Mouse (Mus musculus) forebrain, embryonic 10.5 days (tissue): Measurements from ENCODE around the gene Gipc1. TPM values are rescaled to one million over a fixed set of nuclear protein-coding genes. Genes with fewer than 3 reads are reported as not detected.
A peak's percentile ranks its signal among the peaks of the same experiment; 100 is the strongest.

ENCODE experiments used
- DNase-seq: peaks from one replicate; pipeline ENCODE4 v3.0.0-alpha.2; 2017; ENCODE audit warnings: low spot score; ENCODE audit errors: extremely low spot score
- H3K27ac ChIP-seq: fragments of 300-500 bp; sonication (generic); 2 replicates; pipeline ENCODE4 v1.5.1; 2016; ENCODE audit warnings: mild to moderate bottlenecking
- H3K27me3 ChIP-seq: fragments of 300-500 bp; sonication (generic); 2 replicates; pipeline ENCODE4 v1.6.1; 2016; ENCODE audit warnings: mild to moderate bottlenecking; ENCODE audit not compliant: poor library complexity, severe bottlenecking
- H3K36me3 ChIP-seq: fragments of 300-500 bp; sonication (generic); replicated peaks from 2 replicates; pipeline ENCODE4 v1.6.1; 2016; ENCODE audit warnings: mild to moderate bottlenecking, moderate library complexity
- H3K4me1 ChIP-seq: fragments of 300-500 bp; sonication (generic); 2 replicates; pipeline ENCODE4 v1.6.1; 2016
- H3K4me3 ChIP-seq: fragments of 300-500 bp; sonication (generic); 2 replicates; pipeline ENCODE4 v1.5.1; 2016; ENCODE audit warnings: mild to moderate bottlenecking, moderate library complexity
- H3K9me3 ChIP-seq: fragments of 300-500 bp; sonication (generic); 2 replicates; pipeline ENCODE4 v1.6.1; 2016; ENCODE audit warnings: mild to moderate bottlenecking, moderate library complexity
- WGBS: fragments of 180-500 bp; shearing (Covaris S2); methylation state at CpG from one replicate; pipeline ENCODE4 v1.1.7; 2016; 5-methylcytosine and 5-hydroxymethylcytosine counted together
- polyA plus RNA-seq: library from polyadenylated mRNA; unstranded; fragments of >200 nt; fragmentation: Nextera tagmentation; extraction: Ambion mirVana; gene quantifications from 2 replicates; pipeline ENCODE4 v1.2.1, GENCODE M21; 2016

Gipc1 gene
- polyA plus RNA-seq, 1 experiment from 2014 or later, result 220 TPM

- WGBS, result 91% methylated on average over 6 of the region's 6 CpGs
- peaks cover 35% of the 10 kb centered on the region for H3K4me1 ChIP-seq
- DNase-seq, result no peak
- no peak overlapping the region for H3K27ac ChIP-seq
- no peak overlapping the region for H3K4me3 ChIP-seq
- H3K27me3 ChIP-seq, result no peaks in the 10 kb centered on the region
- peaks cover 47% of the 10 kb centered on the region for H3K36me3 ChIP-seq
- H3K9me3 ChIP-seq, result peaks cover 6% of the 10 kb centered on the region; the same call in 1 of the 2 replicates
These were observed 2.2 kb downstream of the Gipc1 start for GRCm38 (mm10) chr8:83654725-83655124.

GRCm38 (mm10) chr8:83656043-83656442 is 3.6 kb downstream of the Gipc1 start:
- Histone ChIP-seq H3K4me1 (peaks cover 48% of the 10 kb centered on the region), H3K27ac (no peak overlapping the region), H3K36me3 (peaks cover 47% of the 10 kb centered on the region), H3K27me3 (no peaks in the 10 kb centered on the region), H3K4me3 (no peak overlapping the region), H3K9me3 (peaks cover 4% of the 10 kb centered on the region; the same call in 1 of the 2 replicates)
- no peak for DNase-seq
- WGBS, result 89% methylated on average over 9 of the region's 9 CpGs

DNA sequence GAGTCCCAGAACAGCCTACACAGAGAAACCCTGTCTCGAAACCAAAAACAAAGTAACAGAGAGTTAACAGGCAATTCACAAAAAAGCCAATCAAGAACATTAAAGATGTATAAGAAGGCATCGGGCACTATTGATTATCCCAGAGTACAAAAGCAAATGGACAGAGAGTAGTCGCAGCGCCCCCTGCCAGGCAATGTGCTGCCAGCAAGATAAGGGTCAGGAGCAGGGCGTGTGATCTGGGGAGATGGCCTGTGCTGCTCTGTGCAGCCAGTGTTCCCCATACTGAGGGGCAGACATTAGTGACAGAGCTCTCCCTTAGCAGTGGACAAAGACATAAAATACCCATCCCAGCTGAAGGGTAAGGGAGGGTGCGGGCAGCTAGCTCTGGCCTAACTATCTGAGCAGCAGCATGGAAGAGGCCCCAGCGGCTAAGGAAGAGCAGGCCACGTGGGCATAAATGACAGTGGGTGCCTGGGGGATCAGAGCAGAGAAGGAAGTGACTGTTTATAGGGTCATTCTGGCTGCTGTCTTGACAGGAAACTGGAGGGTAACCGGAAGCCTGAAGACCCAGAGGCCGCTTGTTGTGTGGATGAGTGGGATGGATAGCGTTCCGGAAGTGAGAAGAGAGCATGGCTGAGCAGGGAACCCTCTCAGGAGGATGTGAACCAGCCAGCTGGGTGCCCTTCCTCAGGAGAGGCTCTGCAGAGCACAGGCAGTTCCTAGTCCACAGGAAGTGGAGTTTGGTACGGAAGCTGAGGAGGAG is 4.2 kb downstream of the Gipc1 start:
- Histone ChIP-seq H3K4me1 (peaks cover 53% of the 10 kb centered on the region), H3K36me3 (peaks cover 53% of the 10 kb centered on the region), H3K27ac (peak overlapping the region; percentile 48; the same call in 1 of the 2 replicates), H3K27me3 (no peaks in the 10 kb centered on the region), H3K4me3 (no peak overlapping the region), H3K9me3 (no peaks in the 10 kb centered on the region)
- WGBS, result 84% methylated on average over 13 of the region's 13 CpGs
- no peak for DNase-seq

GRCm38 (mm10) chr8:83660545-83660944 is 8.1 kb downstream of the Gipc1 start:
- H3K4me3 ChIP-seq, result peak overlapping the region; percentile 23
- peaks cover 65% of the 10 kb centered on the region for H3K36me3 ChIP-seq
- peak overlapping the region; percentile 36 for H3K27ac ChIP-seq
- 13% methylated on average over 8 of the region's 8 CpGs for WGBS
- no peaks in the 10 kb centered on the region for H3K27me3 ChIP-seq
- H3K9me3 ChIP-seq, result no peaks in the 10 kb centered on the region
- no peak for DNase-seq
- peaks cover 60% of the 10 kb centered on the region for H3K4me1 ChIP-seq

DNA sequence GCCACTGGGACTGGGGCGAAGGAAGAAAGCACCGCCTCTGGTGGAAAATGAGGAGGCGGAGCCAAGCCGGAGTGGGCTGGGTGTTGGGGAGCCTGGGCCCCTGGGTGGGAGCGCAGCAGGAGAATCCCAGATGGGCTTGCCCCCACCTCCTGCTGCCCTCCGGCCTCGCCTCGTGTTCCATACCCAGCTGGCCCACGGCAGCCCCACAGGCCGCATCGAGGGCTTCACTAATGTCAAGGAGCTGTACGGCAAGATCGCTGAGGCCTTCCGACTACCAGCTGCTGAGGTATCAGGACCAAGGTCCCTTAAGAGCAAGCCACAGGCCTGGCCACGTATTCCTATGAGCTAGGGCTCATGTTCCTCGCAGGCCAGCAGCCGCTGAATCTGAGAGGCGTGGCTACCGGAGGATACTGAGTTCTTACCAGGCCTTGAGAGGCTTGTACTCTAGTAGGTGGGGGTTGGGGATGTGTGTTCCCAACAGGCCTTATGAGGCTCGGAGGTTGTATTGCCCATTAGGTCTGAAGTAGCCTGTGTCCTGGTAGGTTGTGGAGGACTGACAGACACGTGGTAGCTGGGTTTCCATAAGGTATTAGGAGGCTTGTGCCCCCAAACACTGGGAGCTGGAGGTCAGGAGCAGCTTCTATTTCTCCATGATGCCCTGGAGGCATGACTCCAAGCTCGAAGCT is 8.7 kb downstream of the Gipc1 start:
- peaks cover 59% of the 10 kb centered on the region for H3K36me3 ChIP-seq
- DNase-seq, result peak; percentile 31

GRCm38 (mm10) chr8:83662421-83662826 is 9.9 kb downstream of the Gipc1 start:
- H3K27ac ChIP-seq, result peak overlapping the region; percentile 36

More for the DNA sequence above, 8.7 kb downstream of the Gipc1 start:
- Histone ChIP-seq H3K27ac (peak overlapping the region; percentile 36), H3K4me3 (peak overlapping the region; percentile 23), H3K27me3 (peaks cover 1% of the 10 kb centered on the region; the same call in 1 of the 2 replicates), H3K4me1 (peaks cover 66% of the 10 kb centered on the region), H3K9me3 (no peaks in the 10 kb centered on the region)
- 17% methylated on average over 22 of the region's 22 CpGs for WGBS

GRCm38 (mm10) chr8:83664096-83664495 is 11.6 kb downstream of the Gipc1 start:
- WGBS, result 96% methylated on average over 13 of the region's 13 CpGs
- Histone ChIP-seq H3K4me1 (peaks cover 87% of the 10 kb centered on the region), H3K36me3 (peaks cover 37% of the 10 kb centered on the region), H3K27me3 (peaks cover 27% of the 10 kb centered on the region), H3K27ac (peak overlapping the region; percentile 15), H3K9me3 (no peaks in the 10 kb centered on the region), H3K4me3 (no peak overlapping the region)
- no peak for DNase-seq

More at GRCm38 (mm10) chr8:83662421-83662826, 9.9 kb downstream of the Gipc1 start:
- Histone ChIP-seq H3K9me3 (no peaks in the 10 kb centered on the region), H3K4me3 (no peak overlapping the region), H3K4me1 (peaks cover 73% of the 10 kb centered on the region), H3K36me3 (peaks cover 46% of the 10 kb centered on the region), H3K27me3 (peaks cover 14% of the 10 kb centered on the region)
- peak; percentile 86 for DNase-seq
- 9% methylated on average over 4 of the region's 4 CpGs for WGBS

- H3K9me3 ChIP-seq, result no peaks in the 10 kb centered on the region
- H3K27ac ChIP-seq, result peak overlapping the region; percentile 15
- H3K27me3 ChIP-seq, result peaks cover 31% of the 10 kb centered on the region
- H3K4me1 ChIP-seq, result peaks cover 83% of the 10 kb centered on the region
- H3K36me3 ChIP-seq, result peaks cover 45% of the 10 kb centered on the region
- no peak for DNase-seq
- 24% methylated on average over 2 of the region's 2 CpGs for WGBS
- no peak overlapping the region for H3K4me3 ChIP-seq
These were observed 12.6 kb downstream of the Gipc1 start for GRCm38 (mm10) chr8:83664931-83665625.

GRCm38 (mm10) chr8:83665969-83666865 is 13.7 kb downstream of the Gipc1 start, which contains the start of gene Ptger1:
Gene Ptger1, plus strand, starts transcription at chr8:83666678.
- WGBS, result 52% methylated on average over 14 of the region's 14 CpGs
- no peaks in the 10 kb centered on the region for H3K9me3 ChIP-seq
- no peak within 1 kb of the TSS for H3K4me3 ChIP-seq
- peaks cover 72% of the 10 kb centered on the region for H3K4me1 ChIP-seq
- no peak for DNase-seq
- peaks cover 56% of the 10 kb centered on the region for H3K36me3 ChIP-seq
- H3K27ac ChIP-seq, result peak within 1 kb of the TSS; percentile 40; the same call in 1 of the 2 replicates
- H3K27me3 ChIP-seq, result peaks cover 31% of the 10 kb centered on the region

DNA sequence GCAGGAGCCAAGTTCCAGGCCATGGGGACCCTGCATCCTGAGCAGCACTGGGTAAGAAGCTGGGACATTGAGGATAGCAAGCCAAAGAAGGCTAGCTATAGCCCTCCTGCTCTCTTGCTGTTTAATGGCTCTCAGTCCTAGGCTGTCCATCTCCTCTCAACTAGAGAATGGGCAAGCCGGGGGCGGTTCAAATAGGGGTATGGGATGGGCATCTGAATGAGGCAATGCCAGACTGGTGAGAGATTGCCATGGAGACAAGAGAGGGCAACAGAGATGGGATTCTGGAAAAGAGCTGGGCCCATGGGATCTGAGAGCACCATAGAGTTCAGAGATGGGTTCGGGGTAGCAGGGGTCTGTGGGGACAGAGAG is 14.4 kb downstream of the Gipc1 start:
- peaks cover 56% of the 10 kb centered on the region for H3K36me3 ChIP-seq
- peak overlapping the region; percentile 40; the same call in 1 of the 2 replicates for H3K27ac ChIP-seq
- WGBS, result 93% methylated on average over 3 of the region's 3 CpGs
- peaks cover 31% of the 10 kb centered on the region for H3K27me3 ChIP-seq
- no peak for DNase-seq
- no peaks in the 10 kb centered on the region for H3K9me3 ChIP-seq
- peaks cover 65% of the 10 kb centered on the region for H3K4me1 ChIP-seq
- no peak overlapping the region for H3K4me3 ChIP-seq

DNA sequence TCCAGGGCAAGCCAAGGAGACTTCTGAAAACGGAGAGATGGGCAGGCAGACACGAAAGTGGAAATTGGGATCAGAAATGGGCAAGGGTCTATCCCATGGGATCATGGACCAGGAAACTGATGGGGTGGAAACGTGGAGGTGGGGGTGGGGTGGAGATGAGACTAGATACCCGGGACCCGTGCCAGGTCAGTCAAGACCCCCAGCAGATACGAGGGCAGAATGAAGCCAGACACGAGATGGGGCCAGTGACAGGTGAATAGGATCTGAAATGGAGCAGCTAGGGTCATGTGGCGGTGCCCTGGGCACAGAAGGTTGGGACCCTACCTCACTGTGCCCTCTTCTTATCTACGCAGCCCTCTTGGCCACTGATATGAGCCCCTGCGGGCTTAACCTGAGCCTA is 15.0 kb downstream of the Gipc1 start:
- no peak for DNase-seq
- Histone ChIP-seq H3K4me1 (peaks cover 59% of the 10 kb centered on the region), H3K27ac (no peak overlapping the region; the same call in 1 of the 2 replicates), H3K27me3 (peaks cover 31% of the 10 kb centered on the region), H3K9me3 (no peaks in the 10 kb centered on the region), H3K36me3 (peaks cover 62% of the 10 kb centered on the region), H3K4me3 (peak overlapping the region; percentile 47; the same call in 1 of the 2 replicates)
- 78% methylated on average over 10 of the region's 10 CpGs for WGBS
